Mouse (Mus musculus) testis, adult 2 months (tissue): ENCODE data around the gene Gm9837. TPM values are rescaled to one million over a fixed set of nuclear protein-coding genes. Genes with fewer than 3 reads are reported as not detected.

Experiments used
- H3K27ac ChIP-seq: fragments of 200-500 bp; 2 replicates; pipeline ENCODE4 v1.5.1; 2012; ENCODE audit warnings: low read depth, low read length; ENCODE audit not compliant: control insufficient read depth, insufficient read depth
- H3K27me3 ChIP-seq: fragments of 200-500 bp; 2 replicates; pipeline ENCODE4 v1.6.1; 2012; ENCODE audit warnings: mild to moderate bottlenecking, low read length, moderate library complexity; ENCODE audit not compliant: control insufficient read depth, insufficient read depth
- H3K36me3 ChIP-seq: fragments of 200-500 bp; 2 replicates; pipeline ENCODE4 v1.6.1; 2012; ENCODE audit warnings: mild to moderate bottlenecking, low read length; ENCODE audit not compliant: control insufficient read depth, insufficient read depth
- H3K4me1 ChIP-seq: fragments of 200-500 bp; 2 replicates; pipeline ENCODE4 v1.6.1; 2012; ENCODE audit warnings: low read length; ENCODE audit not compliant: control insufficient read depth, insufficient read depth
- H3K4me3 ChIP-seq: fragments of 200-500 bp; 2 replicates; pipeline ENCODE4 v1.5.1; 2012; ENCODE audit warnings: low read depth, mild to moderate bottlenecking, low read length, moderate library complexity, mixed read lengths; ENCODE audit not compliant: control insufficient read depth
- CTCF ChIP-seq: fragments of 200-500 bp; IDR thresholded peaks from 2 replicates; pipeline ENCODE4 v1.5.1; 2012; ENCODE audit warnings: low read depth, mild to moderate bottlenecking, inconsistent platforms, low read length, moderate library complexity; ENCODE audit not compliant: control insufficient read depth, insufficient read depth, insufficient replicate concordance
- POLR2A ChIP-seq: fragments of 200-500 bp; IDR thresholded peaks from 2 replicates; pipeline ENCODE4 v1.6.1; 2012; ENCODE audit warnings: low read depth, mild to moderate bottlenecking, inconsistent platforms, low read length, moderate library complexity; ENCODE audit not compliant: control insufficient read depth
- polyA plus RNA-seq: library from polyadenylated mRNA; depleted of rRNA; stranded (reverse); fragments of >200 nt; gene quantifications from 2 replicates; pipeline ENCODE4 v1.2.3, GENCODE M21; 2012

Gene Gm9837
- polyA plus RNA-seq, 1 experiment = 13.4 TPM

- peaks cover 2% of the 10 kb centered on the region; the same call in 1 of the 2 replicates for H3K27me3 ChIP-seq
- TF ChIP-seq POLR2A (no peak), CTCF (no peak)
- peaks cover 18% of the 10 kb centered on the region for H3K4me1 ChIP-seq
- H3K4me3 ChIP-seq = no peak overlapping the region
- no peak overlapping the region for H3K27ac ChIP-seq
- no peaks in the 10 kb centered on the region for H3K36me3 ChIP-seq
These were observed 10.1 kb downstream of the Gm9837 start for GRCm38 (mm10) chr11:53460192-53460591.

GRCm38 (mm10) chr11:53458996-53459395, 11.3 kb downstream of the Gm9837 start:
- peaks cover 18% of the 10 kb centered on the region for H3K4me1 ChIP-seq
- H3K36me3 ChIP-seq = no peaks in the 10 kb centered on the region
- peaks cover 2% of the 10 kb centered on the region; the same call in 1 of the 2 replicates for H3K27me3 ChIP-seq
- H3K4me3 ChIP-seq = no peak overlapping the region
- TF ChIP-seq CTCF (no peak), POLR2A (no peak)
- no peak overlapping the region for H3K27ac ChIP-seq

- Histone ChIP-seq H3K4me3 (peak overlapping the region; percentile 43), H3K27me3 (no peaks in the 10 kb centered on the region; the same call in 1 of the 2 replicates), H3K27ac (no peak overlapping the region), H3K36me3 (no peaks in the 10 kb centered on the region), H3K4me1 (peaks cover 4% of the 10 kb centered on the region; the same call in 1 of the 2 replicates)
- TF ChIP-seq CTCF (no peak), POLR2A (no peak)
These were observed 12.8 kb downstream of the Gm9837 start for GRCm38 (mm10) chr11:53457372-53457954.

- H3K27ac ChIP-seq = no peak within 1 kb of the TSS
These were observed 13.6 kb downstream of the Gm9837 start, which contains the start of the genes Gm10447 and Shroom1 for GRCm38 (mm10) chr11:53456474-53457371. Gene Gm10447, minus strand, starts transcription at chr11:53457110. Gene Shroom1, plus strand, starts transcription at chr11:53457205.

GRCm38 (mm10) chr11:53453031-53453430, 17.2 kb downstream of the Gm9837 start:
- Histone ChIP-seq H3K4me1 (peaks cover 4% of the 10 kb centered on the region; the same call in 1 of the 2 replicates), H3K36me3 (no peaks in the 10 kb centered on the region), H3K27me3 (no peaks in the 10 kb centered on the region; the same call in 1 of the 2 replicates), H3K4me3 (no peak overlapping the region), H3K27ac (no peak overlapping the region)
- TF ChIP-seq POLR2A = no peak
- TF ChIP-seq CTCF = no peak

More at GRCm38 (mm10) chr11:53456474-53457371, 13.6 kb downstream of the Gm9837 start, which contains the start of the genes Gm10447 and Shroom1:
- TF ChIP-seq CTCF (no peak), POLR2A (no peak)
- Histone ChIP-seq H3K27me3 (no peaks in the 10 kb centered on the region; the same call in 1 of the 2 replicates), H3K4me3 (peak within 1 kb of the TSS; percentile 43), H3K36me3 (no peaks in the 10 kb centered on the region), H3K4me1 (peaks cover 4% of the 10 kb centered on the region; the same call in 1 of the 2 replicates)

- H3K27ac ChIP-seq = no peak overlapping the region
- H3K4me1 ChIP-seq = peaks cover 4% of the 10 kb centered on the region; the same call in 1 of the 2 replicates
- no peak overlapping the region for H3K4me3 ChIP-seq
- no peaks in the 10 kb centered on the region; the same call in 1 of the 2 replicates for H3K27me3 ChIP-seq
- no peak for TF ChIP-seq POLR2A
- no peak for TF ChIP-seq CTCF
- H3K36me3 ChIP-seq = no peaks in the 10 kb centered on the region
These were observed 17.9 kb downstream of the Gm9837 start for GRCm38 (mm10) chr11:53452396-53452795.

GRCm38 (mm10) chr11:53451361-53451760, 18.9 kb downstream of the Gm9837 start:
- Histone ChIP-seq H3K27me3 (no peaks in the 10 kb centered on the region), H3K36me3 (no peaks in the 10 kb centered on the region), H3K4me1 (no peaks in the 10 kb centered on the region), H3K27ac (no peak overlapping the region), H3K4me3 (no peak overlapping the region)
- no peak for TF ChIP-seq CTCF
- no peak for TF ChIP-seq POLR2A
